Mouse (Mus musculus) erythroblast, embryonic 14.5 days (primary cell): ENCODE data around the gene Plcb3. TPM values are rescaled to one million over a fixed set of nuclear protein-coding genes. Genes with fewer than 3 reads are reported as not detected.

ENCODE experiments used
- H3K27me3 ChIP-seq: 2 replicates; pipeline ENCODE4 v1.6.1; 2012; ENCODE audit warnings: inconsistent platforms; ENCODE audit not compliant: control insufficient read depth
- H3K36me3 ChIP-seq: 2 replicates; pipeline ENCODE4 v1.6.1; 2012; ENCODE audit warnings: mild to moderate bottlenecking, inconsistent platforms; ENCODE audit not compliant: control insufficient read depth
- H3K4me1 ChIP-seq: 2 replicates; pipeline ENCODE4 v1.6.1; 2012; ENCODE audit warnings: inconsistent platforms; ENCODE audit not compliant: control insufficient read depth
- H3K4me3 ChIP-seq: replicated peaks from 2 replicates; pipeline ENCODE3; 2012; ENCODE audit warnings: moderate library complexity, mild to moderate bottlenecking, inconsistent platforms
- H3K9me3 ChIP-seq: 2 replicates; pipeline ENCODE4 v1.6.1; 2012; ENCODE audit warnings: low read length, inconsistent platforms, mixed read lengths; ENCODE audit not compliant: control insufficient read depth
- GATA1 ChIP-seq: IDR thresholded peaks from 2 replicates; pipeline ENCODE4 v1.6.1; 2012; ENCODE audit warnings: low read length, inconsistent platforms, mixed read lengths
- TAL1 ChIP-seq: IDR thresholded peaks from 3 replicates; pipeline ENCODE4 v1.6.1; 2012; ENCODE audit warnings: low read length, inconsistent platforms, mixed read lengths
- polyA plus RNA-seq: library from polyadenylated mRNA; stranded (reverse); fragments of >175 nt; gene quantifications from 2 replicates; pipeline ENCODE4 v1.2.3, GENCODE M21; 2012

Gene Plcb3
- polyA plus RNA-seq, 1 experiment: 0.22 TPM

DNA sequence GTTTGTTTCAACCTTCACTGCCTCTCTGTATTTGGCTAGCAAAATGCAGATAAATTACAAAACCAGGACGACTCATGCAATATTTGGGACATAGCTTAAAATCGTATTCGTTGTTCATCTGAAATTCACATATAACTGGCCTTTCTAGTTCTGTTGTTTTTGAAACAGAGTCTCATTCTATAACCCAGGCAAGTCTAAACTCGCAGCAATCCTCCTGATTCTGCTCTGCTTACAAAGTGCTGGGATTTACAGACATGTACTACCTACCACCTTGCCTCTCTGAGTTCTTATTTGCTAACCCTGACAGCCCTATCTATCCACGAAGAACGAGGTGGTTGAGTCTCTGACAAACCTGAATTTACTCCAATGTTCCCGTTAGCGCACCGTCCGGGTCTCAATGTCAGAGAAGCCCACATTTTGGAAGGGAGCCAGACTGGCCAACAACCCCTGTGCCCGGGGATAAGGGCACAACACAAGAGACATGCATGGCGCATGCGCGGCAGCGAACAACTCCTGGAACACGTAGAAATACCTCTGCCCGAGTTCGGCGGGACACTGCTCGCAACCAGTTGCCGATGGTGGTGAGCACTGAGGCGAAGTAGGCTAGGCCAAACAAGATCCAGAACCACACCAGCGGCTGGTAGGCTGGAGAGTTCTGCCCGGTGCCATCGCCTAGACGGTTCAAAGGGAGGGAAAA is 49.6 kb downstream of the Plcb3 start:
- H3K4me3 ChIP-seq: no peak overlapping the region
- peaks cover 87% of the 10 kb centered on the region for H3K27me3 ChIP-seq
- peaks cover 35% of the 10 kb centered on the region for H3K4me1 ChIP-seq
- H3K9me3 ChIP-seq: peaks cover 15% of the 10 kb centered on the region
- H3K36me3 ChIP-seq: no peaks in the 10 kb centered on the region
- TF ChIP-seq GATA1 (no peak), TAL1 (no peak)

- Histone ChIP-seq H3K4me3 (no peak overlapping the region), H3K9me3 (peaks cover 15% of the 10 kb centered on the region), H3K36me3 (no peaks in the 10 kb centered on the region), H3K4me1 (peaks cover 41% of the 10 kb centered on the region), H3K27me3 (peaks cover 78% of the 10 kb centered on the region)
- TF ChIP-seq GATA1: no peak
- no peak for TF ChIP-seq TAL1
These were observed 50.5 kb downstream of the Plcb3 start for GRCm38 (mm10) chr19:6925611-6926329.

GRCm38 (mm10) chr19:6925307-6925573 is 51.0 kb downstream of the Plcb3 start, which contains the start of gene Catsperz:
Gene Catsperz (minus strand): TSS chr19:6925380.
- H3K9me3 ChIP-seq: peaks cover 15% of the 10 kb centered on the region
- no peaks in the 10 kb centered on the region for H3K36me3 ChIP-seq
- H3K4me1 ChIP-seq: peaks cover 46% of the 10 kb centered on the region
- H3K27me3 ChIP-seq: peaks cover 72% of the 10 kb centered on the region
- TF ChIP-seq TAL1 (no peak), GATA1 (no peak)
- no peak within 1 kb of the TSS for H3K4me3 ChIP-seq

GRCm38 (mm10) chr19:6924461-6925306 is 51.6 kb downstream of the Plcb3 start:
- no peak overlapping the region for H3K4me3 ChIP-seq

GRCm38 (mm10) chr19:6922901-6923735 is 53.2 kb downstream of the Plcb3 start:
- Histone ChIP-seq H3K9me3 (peaks cover 15% of the 10 kb centered on the region), H3K36me3 (peaks cover 3% of the 10 kb centered on the region), H3K4me1 (peaks cover 53% of the 10 kb centered on the region), H3K27me3 (peaks cover 54% of the 10 kb centered on the region), H3K4me3 (peak overlapping the region; percentile 75)
- no peak for TF ChIP-seq GATA1
- TF ChIP-seq TAL1: no peak

More at GRCm38 (mm10) chr19:6924461-6925306, 51.6 kb downstream of the Plcb3 start:
- Histone ChIP-seq H3K4me1 (peaks cover 51% of the 10 kb centered on the region), H3K27me3 (peaks cover 68% of the 10 kb centered on the region), H3K9me3 (peaks cover 15% of the 10 kb centered on the region), H3K36me3 (peaks cover 3% of the 10 kb centered on the region)
- no peak for TF ChIP-seq GATA1
- TF ChIP-seq TAL1: no peak

GRCm38 (mm10) chr19:6921647-6922567 is 54.4 kb downstream of the Plcb3 start, which contains the start of gene Esrra:
Gene Esrra (minus strand): TSS chr19:6921813.
- H3K4me1 ChIP-seq: peaks cover 52% of the 10 kb centered on the region
- H3K4me3 ChIP-seq: peak within 1 kb of the TSS; percentile 75
- H3K27me3 ChIP-seq: peaks cover 42% of the 10 kb centered on the region
- peaks cover 10% of the 10 kb centered on the region for H3K9me3 ChIP-seq
- TF ChIP-seq TAL1 (no peak), GATA1 (no peak)
- peaks cover 3% of the 10 kb centered on the region for H3K36me3 ChIP-seq

GRCm38 (mm10) chr19:6920741-6921636 is 55.3 kb downstream of the Plcb3 start:
- Histone ChIP-seq H3K4me3 (peak overlapping the region; percentile 75), H3K9me3 (peaks cover 5% of the 10 kb centered on the region), H3K27me3 (peaks cover 33% of the 10 kb centered on the region), H3K4me1 (peaks cover 53% of the 10 kb centered on the region), H3K36me3 (peaks cover 5% of the 10 kb centered on the region)
- no peak for TF ChIP-seq GATA1
- TF ChIP-seq TAL1: no peak
